Mouse (Mus musculus): ENCODE data around the gene Nectin3.
A peak's percentile ranks its signal among the peaks of the same experiment; 100 is the strongest.

The Nectin3 gene

DNA sequence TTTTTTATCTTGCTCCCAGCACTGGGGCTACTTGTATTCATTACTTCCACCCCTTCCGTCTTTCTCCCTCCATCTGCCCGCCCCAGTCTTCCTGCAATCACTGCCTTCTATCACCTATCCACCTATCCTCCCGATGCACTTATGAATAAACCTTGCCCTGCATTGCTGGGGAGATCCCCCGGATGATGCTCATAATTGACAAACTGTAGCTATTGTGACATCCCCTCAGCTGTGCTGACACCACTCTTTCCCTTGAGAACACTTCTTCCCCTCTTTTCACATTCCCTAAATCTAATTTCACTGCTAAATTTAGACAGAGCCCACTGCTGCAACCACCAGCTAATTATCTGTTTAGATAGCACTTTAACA lies at the start of gene Nectin3:
Gene Nectin3 (minus strand): TSS at position 105 of the 369 bp plus-strand sequence.
- DNase-seq (ENCODE audit: low spot score in 2 of 2): no peak

DNA sequence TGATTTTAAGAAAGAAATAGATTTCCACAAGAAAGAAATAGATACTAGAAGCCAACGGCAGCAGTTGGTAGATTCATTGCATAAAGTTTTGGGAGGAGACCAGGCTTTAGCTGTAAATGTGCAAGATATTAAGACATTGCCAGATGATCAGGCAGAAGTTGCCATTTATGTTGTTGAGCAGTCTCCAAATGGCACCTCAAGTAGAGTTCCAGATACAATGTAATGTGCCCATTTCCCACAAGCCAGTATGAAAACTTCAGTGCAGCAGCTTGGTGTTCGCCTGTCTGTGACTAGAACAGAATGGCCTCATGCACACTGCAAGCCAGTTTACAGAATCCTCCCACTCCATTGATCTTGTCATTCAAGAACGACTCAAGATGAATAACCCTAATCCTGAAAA lies 39.8 kb upstream of the Nectin3 start:
- no peak for DNase-seq (ENCODE audit: low spot score in 2 of 2)

DNA sequence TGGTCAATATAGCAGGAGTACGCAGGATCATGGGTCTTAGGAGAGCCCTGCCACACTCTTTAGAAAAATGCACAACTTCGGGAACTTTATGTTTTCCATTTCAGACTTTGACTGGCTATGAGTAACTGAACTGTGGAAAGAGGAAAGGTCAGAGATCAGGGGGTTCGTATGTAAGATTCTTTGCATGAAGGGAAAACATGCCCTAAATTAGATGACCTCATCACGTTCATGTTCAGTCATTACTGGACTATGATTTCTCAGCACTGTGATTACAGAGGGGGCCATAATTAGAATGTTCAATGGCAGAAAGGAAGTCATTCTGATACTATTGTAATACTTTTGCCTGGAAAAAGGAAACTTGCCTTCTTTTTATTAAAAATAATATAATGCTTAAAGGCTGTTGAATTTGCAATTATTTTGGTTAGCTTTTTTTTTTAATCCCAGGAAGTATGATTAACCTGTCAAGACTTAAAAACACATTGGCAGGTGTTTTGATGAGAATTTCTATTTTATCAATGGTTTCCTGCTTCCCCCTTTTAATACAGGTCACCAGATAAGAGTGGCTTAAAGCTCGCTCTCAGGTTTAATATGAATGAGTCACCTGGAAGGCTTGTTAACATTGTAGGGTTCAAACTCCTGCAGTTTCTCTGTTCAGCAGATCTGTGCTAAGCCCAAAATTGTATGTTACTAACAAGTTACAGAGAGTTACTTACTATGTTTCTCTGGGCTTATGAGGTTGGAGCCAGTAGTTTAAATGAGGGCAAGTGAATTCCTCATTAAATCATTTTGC lies 34.3 kb upstream of the Nectin3 start:
- DNase-seq (ENCODE audit: low spot score in 2 of 2): no peak

DNA sequence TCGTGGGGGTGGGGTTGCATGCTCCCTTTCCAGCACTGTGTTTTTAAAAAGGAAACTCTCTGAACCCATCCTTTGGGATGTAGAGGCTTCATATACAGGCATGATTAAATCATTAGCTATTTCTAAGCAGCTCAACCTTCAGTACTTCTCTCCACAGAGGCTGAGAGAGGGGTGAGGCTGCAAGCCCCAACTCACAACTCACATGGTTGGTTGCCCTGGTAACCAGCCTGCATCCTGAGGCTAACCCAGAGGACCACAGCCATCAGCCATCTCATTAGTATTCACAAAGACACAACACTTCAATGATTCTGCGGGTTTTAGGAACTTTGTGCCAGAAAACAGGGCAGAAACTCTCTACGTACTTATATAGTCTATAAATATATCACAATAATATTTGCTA lies 32.7 kb upstream of the Nectin3 start:
- DNase-seq (ENCODE audit: low spot score in 2 of 2): no peak

DNA sequence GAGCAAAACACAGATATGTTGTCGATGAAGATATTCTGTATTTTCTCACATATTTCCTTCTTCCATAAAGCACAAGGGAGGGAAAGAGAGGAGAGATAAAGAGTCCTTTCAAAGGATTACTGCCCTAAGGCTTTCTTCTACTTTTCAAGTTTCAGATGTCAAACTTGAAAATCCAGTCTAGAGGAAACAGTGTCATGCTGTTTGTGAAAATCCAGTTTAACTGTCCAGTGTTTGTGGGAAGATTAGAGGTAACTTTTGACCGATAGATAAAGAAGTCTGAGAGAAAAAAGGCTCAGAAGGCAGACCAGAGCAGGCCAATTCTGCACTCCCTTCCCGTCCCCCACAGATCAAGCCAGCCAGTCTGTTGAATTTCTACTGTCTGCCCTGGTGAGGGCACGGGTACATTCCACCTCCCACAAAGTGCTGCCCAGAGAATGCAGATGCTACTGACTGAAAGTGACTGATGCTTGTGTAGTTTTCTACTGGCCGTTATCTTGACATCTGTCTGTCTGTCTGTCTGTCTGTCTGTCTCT lies 22.6 kb upstream of the Nectin3 start:
- DNase-seq (ENCODE audit: low spot score in 2 of 2): no peak

DNA sequence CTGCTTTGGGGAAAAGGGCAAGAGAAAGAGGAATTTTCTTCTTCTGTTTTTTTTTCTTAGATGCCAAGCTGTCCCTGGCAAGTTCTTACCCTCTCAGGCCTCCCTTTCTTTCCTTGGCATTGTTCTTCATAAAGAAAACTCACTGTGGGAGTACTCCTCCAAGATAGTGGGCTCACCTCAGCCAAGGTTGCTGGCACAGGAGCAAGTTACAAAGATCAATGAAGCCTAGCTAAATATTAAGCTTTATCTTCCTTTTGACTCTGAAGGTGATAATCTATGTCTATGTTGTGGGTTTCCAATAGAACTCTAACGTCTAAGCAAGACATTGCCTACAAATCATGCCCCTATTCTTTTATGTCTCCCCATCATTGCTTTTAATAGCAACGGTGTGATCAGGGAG lies 21.3 kb upstream of the Nectin3 start:
- DNase-seq (ENCODE audit: low spot score in 2 of 2): no peak

DNA sequence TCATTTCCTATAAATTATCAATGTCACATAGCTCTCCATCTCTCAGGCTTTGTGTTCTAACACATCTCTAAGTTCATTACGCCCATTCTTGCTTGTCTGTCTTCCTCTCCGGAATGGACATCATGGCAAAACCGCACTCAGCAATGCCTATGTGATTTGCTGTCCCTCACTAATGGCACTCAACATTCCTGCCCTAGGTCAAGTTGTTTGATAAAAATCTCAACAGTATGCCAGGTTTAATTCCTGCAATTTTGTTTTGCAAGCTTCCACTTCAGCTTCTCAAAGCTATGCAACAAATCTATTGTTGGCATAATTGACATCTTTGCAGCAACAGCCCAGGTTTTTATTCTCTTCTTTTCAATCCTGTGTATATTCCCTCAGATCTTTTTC lies 9.6 kb upstream of the Nectin3 start:
- DNase-seq (ENCODE audit: low spot score in 2 of 2): no peak

DNA sequence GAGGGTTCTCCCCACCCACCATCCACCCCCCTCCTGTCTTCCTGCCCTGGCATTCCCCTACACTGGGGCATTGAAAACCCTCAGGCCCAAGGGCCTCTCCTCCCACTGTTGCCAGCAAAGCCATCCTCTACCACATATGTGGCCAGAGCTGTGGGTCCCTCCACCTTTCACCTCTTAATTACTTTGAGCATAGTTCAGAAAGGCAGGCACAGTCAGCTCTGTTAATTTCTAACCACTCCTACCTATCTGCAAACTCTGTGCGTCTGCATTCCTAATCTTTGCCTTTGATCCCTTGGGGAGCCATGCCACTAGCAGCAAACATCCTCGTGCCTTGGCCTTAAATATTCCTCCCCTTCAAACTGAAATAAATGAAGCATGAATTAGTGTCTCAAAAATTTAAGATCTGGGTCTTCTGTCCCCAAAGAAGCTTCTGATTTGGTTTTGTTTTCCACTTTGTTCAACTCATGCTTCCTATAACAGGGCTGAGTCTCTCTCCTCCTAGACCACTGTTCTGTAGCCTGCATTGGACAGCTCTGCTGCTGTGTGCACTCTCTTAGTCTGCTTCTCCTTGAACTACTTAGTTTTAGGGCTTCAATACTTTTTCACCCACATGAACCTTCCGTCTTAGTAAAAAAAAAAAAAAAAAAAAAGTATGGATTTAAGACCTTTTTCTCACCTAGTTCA lies 9.1 kb upstream of the Nectin3 start:
- DNase-seq (ENCODE audit: low spot score in 2 of 2): no peak

DNA sequence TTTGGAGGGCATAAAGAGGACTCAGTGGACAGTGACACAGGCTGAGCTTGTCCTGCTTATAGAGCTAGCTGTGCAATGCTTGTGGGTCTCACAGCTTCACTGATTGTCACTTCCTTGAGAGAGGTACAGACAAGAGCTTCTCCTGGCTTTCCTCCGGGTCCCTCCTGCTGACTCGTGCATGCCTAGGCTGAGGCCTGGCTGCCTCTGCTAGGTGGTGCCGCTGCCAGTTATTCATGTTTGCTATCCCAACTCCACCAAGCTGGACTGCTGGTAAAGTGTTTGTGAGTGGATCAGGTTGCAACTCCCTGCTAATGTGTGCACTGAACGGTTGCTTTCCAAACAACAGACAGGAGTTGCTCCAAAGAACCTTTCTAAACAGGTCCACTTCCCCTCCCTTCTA lies 5.7 kb upstream of the Nectin3 start:
- DNase-seq (ENCODE audit: low spot score in 2 of 2): no peak

DNA sequence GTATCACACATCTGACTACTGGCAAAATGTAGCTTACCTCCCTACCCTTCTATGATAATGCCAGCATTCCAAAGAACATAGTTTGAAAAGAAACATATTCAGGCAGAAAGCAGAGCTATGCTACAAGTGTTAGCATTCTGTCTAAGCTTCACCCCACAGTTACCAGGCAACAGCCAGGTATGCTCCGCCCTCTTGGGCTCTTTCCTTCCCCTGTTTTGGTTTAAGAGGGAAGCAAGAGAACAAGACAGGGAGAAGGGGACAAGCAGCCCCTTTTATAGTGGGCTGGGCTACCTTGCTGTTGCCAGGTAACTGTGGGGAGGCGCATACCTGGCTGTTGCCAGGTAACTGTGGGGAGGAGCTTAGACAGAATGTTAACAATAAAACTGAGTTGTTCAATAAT lies 4.0 kb upstream of the Nectin3 start:
- no peak for DNase-seq (ENCODE audit: low spot score in 2 of 2)

DNA sequence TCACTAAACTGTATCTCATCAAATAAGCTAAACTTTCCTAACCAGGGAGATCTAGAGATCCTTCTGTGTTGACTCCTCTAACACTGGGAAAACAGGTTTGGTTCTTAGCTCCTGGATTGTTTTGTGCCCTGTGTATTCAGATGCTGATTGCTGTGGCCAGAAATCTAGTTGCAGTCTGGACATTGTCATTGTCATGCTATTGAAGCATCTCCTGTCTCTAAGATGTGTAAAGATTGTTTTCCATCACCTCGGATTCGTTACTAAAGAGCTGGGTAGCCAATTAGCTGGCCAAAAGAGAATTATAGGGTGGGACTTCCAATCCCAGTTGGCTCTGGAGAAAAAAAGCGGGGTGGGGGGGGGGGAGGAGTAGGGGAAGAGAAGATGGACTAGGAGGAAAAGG lies 2.4 kb upstream of the Nectin3 start:
- DNase-seq (ENCODE audit: low spot score in 2 of 2): no peak

DNA sequence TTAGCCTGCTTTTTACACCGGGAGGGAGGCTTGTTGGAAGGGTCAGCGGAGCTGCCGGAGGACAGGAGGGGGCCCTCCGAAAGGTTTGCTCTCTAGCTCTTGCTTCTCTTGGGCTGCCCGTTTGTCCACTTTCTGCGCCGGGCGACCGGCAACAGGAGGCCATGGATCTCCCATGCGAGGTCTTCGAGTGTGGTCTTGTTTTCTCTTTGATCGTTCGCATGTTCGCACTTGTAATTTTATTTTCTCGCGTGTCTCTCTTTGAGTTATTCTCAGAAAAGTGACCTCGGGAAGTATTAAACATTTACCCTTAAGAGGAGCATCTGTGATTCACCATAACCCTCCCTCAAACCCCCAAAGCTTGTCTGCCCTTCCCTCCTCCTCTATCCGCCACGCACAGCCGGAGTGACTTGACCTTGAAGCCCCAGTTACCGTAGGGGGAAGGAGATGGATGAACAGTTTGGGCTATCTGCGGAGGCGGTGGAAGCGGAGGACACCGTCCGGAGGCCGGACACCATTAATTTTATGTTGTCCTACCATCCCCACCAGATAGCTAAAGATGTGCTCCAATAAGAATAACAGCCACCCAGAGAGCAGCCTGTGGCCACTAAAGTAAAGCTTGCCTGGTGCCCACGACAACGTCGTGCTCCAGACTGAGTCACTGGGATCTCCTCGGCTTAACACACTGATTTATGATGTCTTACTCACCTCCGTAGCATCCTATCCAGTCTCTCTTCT lies 472 bp downstream of the Nectin3 start:
- DNase-seq (ENCODE audit: low spot score in 2 of 2): peak in 1 of 2 experiments; percentile 1

DNA sequence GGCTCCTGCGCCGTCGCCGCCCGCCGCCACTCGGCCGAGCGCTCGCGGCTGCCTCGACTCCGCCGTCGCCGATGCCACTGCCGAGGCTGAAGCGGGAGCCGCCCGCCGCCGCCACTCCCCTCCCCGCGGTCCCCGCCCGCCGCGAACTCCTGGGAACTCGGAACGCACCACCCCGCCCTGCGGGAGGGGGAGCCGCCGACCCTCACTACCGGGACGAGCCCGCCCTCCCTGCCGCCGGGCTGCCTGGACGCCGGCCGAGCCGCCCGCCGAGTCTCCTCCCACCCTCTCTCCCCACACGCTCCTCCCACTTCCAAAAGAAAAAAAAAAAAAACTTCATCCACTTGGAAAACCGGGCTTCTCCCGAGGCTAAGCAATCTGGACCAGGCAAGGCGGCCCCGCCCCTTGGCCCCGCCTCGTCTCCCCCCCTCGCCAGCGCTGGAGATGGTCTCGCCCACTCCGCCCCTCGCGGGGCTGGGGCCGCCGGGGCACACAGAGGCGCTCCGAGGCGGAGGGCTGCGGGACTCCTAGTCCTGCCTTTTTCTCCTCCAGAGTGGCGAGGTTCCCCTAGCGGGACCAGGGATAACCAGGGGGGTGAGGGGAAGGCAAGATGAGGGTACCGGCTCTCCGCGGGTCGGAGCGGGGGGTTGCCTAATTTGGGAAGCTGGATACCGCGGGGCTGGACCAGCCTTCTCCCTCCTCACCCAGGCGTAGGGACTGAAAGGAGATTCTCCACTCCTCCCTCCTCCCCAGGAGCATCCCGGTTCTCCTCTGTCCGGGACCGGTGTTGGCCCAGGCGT lies 1.2 kb downstream of the Nectin3 start:
- no peak for DNase-seq (ENCODE audit: low spot score in 2 of 2)

DNA sequence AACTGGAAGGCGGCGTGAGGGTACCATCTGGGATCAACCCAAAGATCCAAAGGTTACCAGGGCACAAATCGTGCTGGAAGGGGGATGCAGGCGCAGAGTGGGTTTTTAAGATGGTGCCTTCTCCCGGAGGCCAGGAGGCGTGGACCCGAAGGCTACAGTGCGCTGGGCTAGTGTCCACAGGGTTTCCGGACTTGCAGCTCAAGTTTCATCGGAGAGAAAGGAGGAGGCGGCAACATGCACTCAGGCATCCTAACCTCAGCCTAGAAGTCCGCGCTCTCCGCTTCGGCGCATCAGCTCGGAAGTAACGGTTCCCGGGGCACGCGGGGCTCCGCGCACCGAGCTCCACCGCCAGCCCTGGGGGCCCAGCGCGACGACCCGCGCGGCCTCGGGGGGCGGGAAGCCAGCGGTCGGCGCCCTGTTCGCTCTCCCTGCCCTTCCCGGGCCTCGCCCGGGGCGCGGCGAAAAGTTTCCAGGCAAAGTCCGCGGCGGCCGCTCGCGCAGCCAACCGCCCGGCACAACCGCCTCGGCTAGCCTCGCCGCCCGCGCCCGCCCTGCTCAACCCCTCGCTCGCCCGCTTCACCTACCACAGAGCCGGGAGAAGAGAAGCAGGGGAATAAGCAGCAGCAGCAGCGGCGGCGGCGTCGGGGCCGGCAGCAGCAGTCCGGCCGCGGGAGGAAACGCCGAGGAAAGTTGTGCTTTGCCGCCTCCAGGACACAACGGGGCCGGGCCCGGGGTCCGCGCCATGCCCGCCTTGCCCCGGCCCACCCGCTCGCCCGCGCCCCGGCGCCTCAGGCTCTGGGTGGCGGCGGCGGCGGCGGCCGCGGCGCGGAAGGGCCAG lies 2.1 kb downstream of the Nectin3 start:
- DNase-seq (ENCODE audit: low spot score in 2 of 2): no peak

DNA sequence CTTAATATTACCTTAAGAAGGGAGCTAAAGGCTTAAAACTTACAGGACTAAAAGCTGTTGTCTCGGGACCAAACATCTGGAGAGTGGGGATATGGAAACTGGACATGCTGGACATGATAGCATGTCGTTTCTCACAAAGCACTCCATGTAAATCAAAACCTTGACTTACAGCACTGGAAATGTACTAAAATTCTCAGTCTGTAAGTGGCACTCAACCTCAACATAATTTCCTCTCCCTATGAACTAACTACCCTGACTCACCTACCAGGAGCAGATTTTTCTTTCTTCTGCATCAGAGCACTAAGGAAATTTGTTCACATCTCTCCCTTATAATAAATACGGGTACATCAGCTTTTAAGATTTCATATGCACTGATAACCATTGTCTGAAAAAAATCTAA lies 3.1 kb downstream of the Nectin3 start:
- no peak for DNase-seq (ENCODE audit: low spot score in 2 of 2)

DNA sequence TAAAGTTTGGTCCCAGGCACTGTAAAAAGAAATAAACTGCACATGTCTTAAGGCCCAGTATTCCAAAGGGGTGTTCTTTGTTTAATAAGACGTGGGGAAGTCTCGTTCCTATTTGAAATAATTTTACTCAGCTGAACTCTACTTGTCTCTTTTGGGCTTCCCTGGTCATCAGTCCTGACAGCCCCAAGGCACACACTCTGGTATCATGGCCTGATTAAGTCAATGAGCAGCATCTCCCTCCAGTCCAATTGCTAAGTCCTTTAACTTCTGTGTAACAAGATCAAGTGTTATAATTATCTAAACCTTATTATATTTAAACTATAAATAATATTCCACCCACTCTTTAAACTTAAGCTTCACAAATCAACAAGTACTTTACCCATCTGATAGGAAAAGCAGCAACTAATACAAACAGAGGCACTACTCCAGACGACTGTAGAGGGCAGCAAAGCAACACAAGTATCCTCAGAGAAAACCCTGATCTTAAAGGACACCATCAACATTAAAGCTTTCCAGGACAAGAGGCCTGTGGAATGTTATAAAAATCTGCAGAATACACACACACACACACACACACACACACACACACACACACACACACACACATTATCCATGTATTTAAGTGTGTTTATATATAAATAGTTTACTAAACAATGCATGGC lies 10.8 kb downstream of the Nectin3 start:
- DNase-seq (ENCODE audit: low spot score in 2 of 2): no peak

DNA sequence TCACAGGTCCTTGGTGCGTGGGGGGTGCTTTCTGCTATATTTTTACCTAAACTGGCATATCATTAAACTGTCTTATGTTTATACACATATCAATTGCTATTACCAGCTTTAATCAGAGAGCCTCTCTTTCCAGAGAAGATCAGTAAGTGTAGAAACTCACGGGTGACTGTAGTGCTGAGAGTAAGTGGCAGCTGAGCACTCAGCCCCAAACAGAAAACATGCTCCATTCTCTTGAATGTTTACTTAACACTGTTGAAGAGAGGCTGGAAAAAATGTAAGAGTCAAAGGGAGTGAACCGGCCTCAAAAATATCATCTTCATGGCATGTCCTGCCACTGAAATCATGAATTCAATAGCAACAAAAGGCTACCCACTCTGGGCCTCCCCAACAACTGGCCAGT lies 21.0 kb downstream of the Nectin3 start:
- no peak for DNase-seq (ENCODE audit: low spot score in 2 of 2)

DNA sequence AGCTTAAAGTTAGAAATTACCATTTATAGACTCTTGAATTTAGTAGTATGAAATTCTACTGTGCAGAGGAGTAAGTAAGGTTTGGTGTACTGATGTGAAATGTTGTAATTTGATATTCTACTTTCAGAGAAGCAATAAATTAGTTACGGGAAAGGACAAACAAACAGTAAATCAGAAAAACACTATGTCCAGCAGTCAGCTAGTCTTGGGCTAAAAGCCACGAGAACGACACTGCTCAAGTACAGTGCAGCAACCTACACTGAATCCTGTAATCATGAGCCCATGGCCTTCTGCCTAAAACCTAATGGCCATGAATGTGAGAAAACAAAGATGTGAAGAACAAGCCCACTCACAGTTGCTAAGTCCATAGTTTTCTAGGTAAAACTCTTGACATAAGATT lies 46.9 kb downstream of the Nectin3 start:
- DNase-seq (ENCODE audit: low spot score in 2 of 2): no peak

DNA sequence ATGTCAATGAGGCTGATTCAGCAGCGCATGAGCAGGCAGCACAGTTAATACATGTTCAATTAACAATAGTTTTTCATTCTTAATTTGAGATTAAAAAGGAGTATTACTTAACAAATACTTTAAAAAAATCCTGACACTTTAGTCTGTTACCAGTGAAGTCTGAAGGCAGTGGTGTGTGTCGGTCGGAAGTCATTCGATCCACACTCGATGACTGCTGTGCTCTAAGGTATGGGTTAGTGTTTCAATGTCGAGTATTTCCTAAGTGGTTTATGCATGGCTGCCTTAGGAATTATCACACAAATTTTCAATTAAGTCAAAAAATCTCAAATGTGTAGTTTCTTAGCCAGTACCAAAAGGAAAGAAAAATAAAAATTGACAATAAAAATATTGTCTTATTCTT lies 49.3 kb downstream of the Nectin3 start:
- no peak for DNase-seq (ENCODE audit: low spot score in 2 of 2)

DNA sequence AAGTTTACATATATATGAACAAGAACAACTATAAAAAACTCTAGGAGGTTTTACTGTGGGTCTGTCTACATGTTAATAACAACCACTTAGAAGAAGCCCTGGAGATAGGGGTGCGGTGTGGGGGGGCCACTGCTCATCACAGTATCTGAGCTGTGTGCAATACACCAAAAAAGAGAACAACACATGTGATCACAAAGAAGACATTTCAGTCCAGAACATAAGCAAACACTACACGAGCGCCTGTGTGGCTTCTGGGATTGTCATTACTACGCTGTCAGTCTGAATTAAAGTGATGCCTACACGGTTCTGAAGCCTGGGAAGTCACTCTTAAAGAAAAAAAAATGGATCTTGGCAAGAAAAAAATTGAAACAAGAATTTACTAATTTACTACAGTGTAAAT lies 67.0 kb downstream of the Nectin3 start:
- no peak for DNase-seq (ENCODE audit: low spot score in 2 of 2)
